Mouse (Mus musculus): ENCODE results near the gene Fam78a.

DNA sequence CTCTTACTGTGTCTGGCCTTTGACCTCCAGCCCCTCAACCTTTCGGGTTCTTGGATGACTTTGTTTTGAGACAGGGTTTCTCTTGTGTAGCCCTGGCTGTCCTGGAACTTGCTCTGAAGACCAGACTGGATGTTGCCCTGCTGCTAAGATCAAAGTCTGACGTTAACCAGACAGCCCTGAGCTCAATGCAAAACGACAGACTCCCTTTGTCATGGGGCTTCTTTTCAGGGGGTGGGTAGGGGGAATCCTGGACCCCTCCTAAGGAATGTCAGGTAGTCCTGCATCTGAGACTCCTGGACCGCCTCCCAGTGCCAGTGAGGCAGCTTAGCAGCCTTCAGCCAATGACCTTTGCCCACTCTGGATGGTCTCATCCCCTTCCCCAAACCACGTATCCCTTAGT lies 25.9 kb downstream of the Fam78a start:
- no peak for TF ChIP-seq POLR2A (IDR thresholded peaks at IDR 0.05; ENCODE audit: borderline replicate concordance, control insufficient read depth, low read depth, low read length)
- no peak for TF ChIP-seq CTCF (IDR thresholded peaks at IDR 0.05; ENCODE audit: control insufficient read depth, insufficient read depth, low read length)
